Mouse (Mus musculus): ENCODE measurements around the gene Frat2.

- TF ChIP-seq EP300 (IDR thresholded peaks at IDR 0.05; ENCODE audit: insufficient read depth, low read depth, low read length) (no peak), CTCF (IDR thresholded peaks at IDR 0.05; ENCODE audit: low read depth, low read length) (no peak)
These were observed 29.2 kb downstream of the Frat2 start for GRCm38 (mm10) chr19:41818749-41819148.
